Mouse (Mus musculus) CD4-positive helper T cell, adult 2 months (primary cell): ENCODE results near the gene Psmb5.

Experiments
- DNase-seq: peaks from one replicate; pipeline ENCODE4 v3.0.0-alpha.2; 2012; ENCODE audit warnings: low read depth, missing footprints, low spot score

The Psmb5 gene

GRCm38 (mm10) chr14:54617897-54618365 lies at the start of gene Psmb5:
Psmb5 (minus strand) TSS chr14:54618022.
- peak; percentile 91 for DNase-seq

- DNase-seq: no peak
Measured at GRCm38 (mm10) chr14:54664477-54665222, 46.8 kb upstream of the Psmb5 start.

- no peak for DNase-seq
Measured at GRCm38 (mm10) chr14:54660009-54660408, 42.2 kb upstream of the Psmb5 start.

GRCm38 (mm10) chr14:54653496-54653895 lies 35.7 kb upstream of the Psmb5 start:
- DNase-seq: peak; percentile 87

- no peak for DNase-seq
Measured at GRCm38 (mm10) chr14:54652787-54653186, 35.0 kb upstream of the Psmb5 start.

- no peak for DNase-seq
Measured at GRCm38 (mm10) chr14:54651556-54651955, 33.7 kb upstream of the Psmb5 start.

GRCm38 (mm10) chr14:54650621-54651454 lies 33.0 kb upstream of the Psmb5 start:
- DNase-seq: peak; percentile 89

- DNase-seq: no peak
Measured at GRCm38 (mm10) chr14:54647900-54648299, 30.1 kb upstream of the Psmb5 start.

- no peak for DNase-seq
Measured at GRCm38 (mm10) chr14:54646898-54647636, 29.2 kb upstream of the Psmb5 start.

- DNase-seq: no peak
Measured at GRCm38 (mm10) chr14:54646455-54646854, 28.6 kb upstream of the Psmb5 start.

GRCm38 (mm10) chr14:54644294-54644693 lies 26.5 kb upstream of the Psmb5 start:
- no peak for DNase-seq

GRCm38 (mm10) chr14:54643011-54643410 lies 25.2 kb upstream of the Psmb5 start:
- DNase-seq: no peak

GRCm38 (mm10) chr14:54642224-54642944 lies 24.6 kb upstream of the Psmb5 start:
- no peak for DNase-seq

GRCm38 (mm10) chr14:54641305-54641969 lies 23.6 kb upstream of the Psmb5 start, which contains the start of gene Cdh24:
Cdh24 (minus strand) TSS chr14:54641364.
- peak; percentile 92 for DNase-seq

GRCm38 (mm10) chr14:54640946-54641304 lies 23.1 kb upstream of the Psmb5 start, which contains the start of gene Gm17606:
Gm17606 (plus strand) TSS chr14:54640952.
- DNase-seq: no peak

GRCm38 (mm10) chr14:54640121-54640520 lies 22.3 kb upstream of the Psmb5 start:
- DNase-seq: no peak

- no peak for DNase-seq
Measured at GRCm38 (mm10) chr14:54638210-54638609, 20.4 kb upstream of the Psmb5 start.

GRCm38 (mm10) chr14:54636954-54637353 lies 19.1 kb upstream of the Psmb5 start:
- peak; percentile 67 for DNase-seq

GRCm38 (mm10) chr14:54634182-54634581 lies 16.4 kb upstream of the Psmb5 start:
- no peak for DNase-seq

GRCm38 (mm10) chr14:54632252-54632651 lies 14.4 kb upstream of the Psmb5 start:
- DNase-seq: no peak

GRCm38 (mm10) chr14:54631240-54631599 lies 13.4 kb upstream of the Psmb5 start:
- DNase-seq: no peak
